Mouse (Mus musculus) thymus, postnatal 4 days (tissue): ENCODE results near the gene Pcca.

Source experiments
- DNase-seq: peaks from one replicate; pipeline ENCODE4 v3.0.0; 2021

The Pcca gene

DNA sequence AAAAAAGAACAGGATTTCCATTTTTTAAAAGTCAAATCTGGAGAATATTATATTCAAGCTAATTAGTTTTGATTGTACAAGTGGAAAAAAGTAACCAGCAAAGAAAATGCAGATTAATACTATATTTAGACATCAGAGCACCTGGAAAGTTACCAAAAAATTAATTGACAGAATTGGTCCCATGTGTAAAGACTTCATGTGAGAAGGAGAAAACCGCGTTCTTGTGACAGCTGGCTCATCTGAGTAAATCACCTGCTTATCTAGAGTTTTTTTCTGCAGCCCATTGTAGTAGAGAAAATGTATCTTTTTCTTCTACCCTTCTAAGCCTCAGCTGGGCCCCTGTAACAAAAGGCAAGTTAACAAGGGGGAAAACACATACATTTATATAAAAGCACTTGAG is 219.2 kb downstream of the Pcca start:
- DNase-seq, result no peak

DNA sequence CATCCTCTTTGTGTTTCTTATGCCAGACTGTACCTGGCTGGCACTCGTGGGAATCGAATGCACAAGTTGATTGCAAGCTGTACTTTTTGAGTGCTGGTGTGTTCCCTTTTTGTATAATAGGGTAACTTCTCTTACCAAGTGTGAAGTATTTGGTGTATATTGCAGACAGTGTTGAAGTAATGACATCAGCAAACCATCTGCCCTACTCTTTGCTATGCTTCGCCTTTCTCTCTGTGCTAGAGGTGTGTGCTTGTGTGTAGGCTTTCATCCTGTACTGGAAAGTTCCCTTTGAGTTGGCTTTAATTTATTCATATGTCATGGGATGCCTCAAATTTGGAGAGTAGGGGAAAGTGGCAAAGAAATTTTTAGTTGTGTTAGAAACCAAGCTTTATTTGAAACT is 220.2 kb downstream of the Pcca start:
- no peak for DNase-seq

DNA sequence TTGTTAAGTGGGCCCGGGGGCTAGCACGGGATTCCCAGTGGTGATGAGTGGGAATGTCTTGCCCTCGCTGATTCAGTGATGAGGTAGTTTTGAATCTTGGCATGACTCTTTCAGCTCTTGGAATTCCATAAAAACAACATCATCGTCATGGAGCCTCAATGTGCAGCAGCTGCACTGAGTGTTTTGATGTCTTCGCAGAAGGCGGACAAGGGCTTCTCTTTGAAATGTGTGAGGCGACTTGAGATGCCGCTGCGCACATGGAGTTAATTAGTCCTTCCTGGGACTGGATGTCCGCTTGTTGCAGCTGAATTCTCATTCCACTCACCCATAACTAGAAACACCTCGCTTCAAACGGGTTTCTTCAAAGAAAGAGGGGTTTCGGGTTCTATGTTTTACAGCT is 221.4 kb downstream of the Pcca start:
- no peak for DNase-seq

DNA sequence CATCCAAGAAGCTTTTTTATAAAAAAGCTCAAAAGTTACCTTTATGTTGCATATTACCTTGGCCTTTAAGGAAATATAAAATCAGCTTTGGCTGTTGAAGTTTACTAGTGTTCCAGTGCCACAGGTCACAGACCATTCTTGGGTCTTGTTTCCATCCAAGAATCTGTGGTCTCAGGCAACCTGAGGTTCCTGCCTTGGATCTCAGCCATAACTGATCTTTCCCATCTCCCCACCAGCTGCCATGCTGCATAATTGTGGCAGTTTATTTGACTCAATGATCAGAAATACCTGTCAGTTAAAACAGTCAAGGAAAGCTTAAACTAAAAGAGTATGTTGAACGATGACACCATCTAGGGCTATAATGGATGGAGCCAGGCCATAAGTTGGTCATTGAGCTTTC is 222.5 kb downstream of the Pcca start:
- no peak for DNase-seq

DNA sequence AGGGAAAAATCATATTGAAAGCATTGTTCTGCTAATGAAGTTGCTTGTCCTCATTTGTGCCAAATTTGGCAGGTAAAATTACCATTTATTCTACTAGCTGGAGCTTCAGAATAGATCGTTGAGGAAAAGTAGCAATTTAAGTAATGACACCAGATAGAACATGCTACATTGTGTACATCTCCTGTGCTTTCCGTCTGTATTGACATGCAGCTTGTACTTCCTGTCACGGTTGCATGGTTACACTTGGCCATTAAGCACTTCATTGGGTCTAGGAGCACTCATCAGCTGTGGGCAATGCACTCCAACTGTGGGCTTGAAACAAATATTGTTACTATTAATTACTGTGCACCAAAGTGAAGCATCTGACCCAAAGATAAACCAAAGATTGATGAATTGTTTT is 225.8 kb downstream of the Pcca start:
- no peak for DNase-seq

- DNase-seq, result no peak
Measured at GRCm38 (mm10) chr14:122760803-122761202, 226.7 kb downstream of the Pcca start.

GRCm38 (mm10) chr14:122762603-122763002 is 228.5 kb downstream of the Pcca start:
- DNase-seq, result no peak

DNA sequence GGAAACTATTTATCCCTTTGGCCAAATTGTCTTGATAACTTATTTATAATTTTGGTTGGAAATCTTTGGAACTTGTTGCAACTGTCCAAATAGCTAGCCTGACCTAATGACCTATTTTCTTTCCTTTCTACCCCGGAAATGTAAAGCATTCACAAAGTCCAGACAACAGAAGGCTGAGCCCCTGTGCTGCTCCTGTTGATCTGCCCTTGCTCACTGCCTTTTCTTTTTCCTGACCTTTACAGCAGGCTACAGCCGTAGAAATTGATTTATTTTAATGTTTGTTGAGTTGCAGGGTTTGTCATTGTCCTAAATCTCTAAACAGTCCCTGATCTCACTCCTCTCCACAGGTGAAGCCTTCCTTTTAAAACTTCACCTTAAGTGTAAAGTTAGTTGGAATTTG is 231.8 kb downstream of the Pcca start:
- no peak for DNase-seq

- no peak for DNase-seq
Measured at GRCm38 (mm10) chr14:122766448-122766847, 232.3 kb downstream of the Pcca start.

DNA sequence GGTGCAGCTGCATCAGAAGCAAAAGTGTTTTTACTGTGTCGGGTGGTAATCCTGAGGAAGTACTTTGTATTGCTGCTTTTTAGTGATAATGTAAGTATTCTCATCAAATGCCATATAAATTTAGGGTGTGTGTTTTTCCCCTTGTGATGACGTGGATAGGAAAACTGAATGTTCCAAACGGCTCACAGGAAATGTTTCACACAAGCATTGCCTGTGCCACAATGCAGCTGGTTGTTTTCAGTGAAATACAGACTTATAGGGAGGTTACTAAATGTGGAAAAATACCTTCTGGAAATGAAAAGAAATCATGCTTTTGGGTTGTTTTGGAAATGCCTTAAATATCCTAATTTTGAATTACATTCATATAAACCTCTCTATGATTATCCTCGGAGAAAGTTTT is 250.6 kb downstream of the Pcca start:
- DNase-seq, result no peak

DNA sequence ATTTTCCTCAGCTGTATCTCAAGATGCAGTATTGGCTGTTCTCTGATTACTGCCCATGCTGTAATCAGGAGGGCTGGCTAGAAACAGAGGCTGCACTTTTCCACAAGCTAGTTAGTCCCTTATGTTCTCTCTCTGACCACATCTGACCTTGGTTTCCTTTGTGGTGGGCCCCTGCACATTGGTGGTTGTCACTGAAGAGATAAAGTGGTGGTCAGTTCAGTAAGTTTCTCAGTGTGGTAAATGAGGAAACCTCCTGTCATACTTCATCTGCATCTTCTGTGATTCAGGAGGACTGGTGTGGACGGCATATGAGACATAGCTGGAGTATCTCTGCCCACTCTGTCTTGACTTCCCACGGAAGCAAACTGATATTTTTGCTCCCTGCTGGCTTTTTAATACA is 254.1 kb downstream of the Pcca start:
- no peak for DNase-seq

- DNase-seq, result no peak
Measured at GRCm38 (mm10) chr14:122790111-122790510, 256.0 kb downstream of the Pcca start.

GRCm38 (mm10) chr14:122793368-122793767 is 259.2 kb downstream of the Pcca start:
- DNase-seq, result no peak

- no peak for DNase-seq
Measured at GRCm38 (mm10) chr14:122800296-122800695, 266.2 kb downstream of the Pcca start.

- no peak for DNase-seq
Measured at GRCm38 (mm10) chr14:122821002-122821401, 286.9 kb downstream of the Pcca start.

GRCm38 (mm10) chr14:122823791-122824190 is 289.7 kb downstream of the Pcca start:
- DNase-seq, result no peak

DNA sequence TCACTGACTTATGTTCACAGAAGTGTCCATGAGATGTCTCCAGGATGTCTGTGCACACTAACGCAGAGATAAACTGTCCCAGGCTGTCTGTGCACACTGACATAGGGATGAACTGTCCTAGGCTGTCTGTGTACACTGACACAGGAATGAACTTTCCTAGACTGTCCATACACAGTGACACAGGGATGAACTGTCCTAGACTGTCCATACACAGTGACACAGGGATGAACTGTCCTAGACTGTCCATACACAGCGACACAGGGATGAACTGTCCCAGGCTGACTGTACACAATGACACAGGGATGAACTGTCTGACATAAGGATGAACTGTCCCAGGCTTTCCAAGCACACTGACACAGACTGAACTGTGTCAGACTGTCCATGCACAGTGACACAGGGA is 291.3 kb downstream of the Pcca start:
- DNase-seq, result no peak

- no peak for DNase-seq
Measured at GRCm38 (mm10) chr14:122830433-122830832, 296.3 kb downstream of the Pcca start.

DNA sequence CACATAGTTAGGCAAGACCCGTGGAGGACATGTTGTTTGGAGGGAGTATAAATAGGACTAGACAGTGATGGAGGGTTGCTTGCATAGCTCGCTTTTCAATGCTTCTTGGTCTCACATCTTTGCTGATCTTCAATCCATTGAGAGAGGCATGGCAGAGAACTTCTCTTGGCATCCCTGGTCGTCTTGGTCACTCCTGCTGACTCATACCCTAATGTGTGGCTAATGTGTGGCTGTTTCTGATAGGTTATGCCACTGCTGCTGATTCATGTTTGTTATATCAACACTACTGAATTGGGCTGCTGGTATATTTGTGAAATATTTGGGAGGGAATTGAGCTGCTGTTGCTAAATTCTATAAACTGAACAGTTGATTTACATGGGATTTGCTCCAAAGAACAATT is 299.5 kb downstream of the Pcca start:
- DNase-seq, result no peak

- DNase-seq, result no peak
Measured at GRCm38 (mm10) chr14:122834753-122835152, 300.6 kb downstream of the Pcca start.

DNA sequence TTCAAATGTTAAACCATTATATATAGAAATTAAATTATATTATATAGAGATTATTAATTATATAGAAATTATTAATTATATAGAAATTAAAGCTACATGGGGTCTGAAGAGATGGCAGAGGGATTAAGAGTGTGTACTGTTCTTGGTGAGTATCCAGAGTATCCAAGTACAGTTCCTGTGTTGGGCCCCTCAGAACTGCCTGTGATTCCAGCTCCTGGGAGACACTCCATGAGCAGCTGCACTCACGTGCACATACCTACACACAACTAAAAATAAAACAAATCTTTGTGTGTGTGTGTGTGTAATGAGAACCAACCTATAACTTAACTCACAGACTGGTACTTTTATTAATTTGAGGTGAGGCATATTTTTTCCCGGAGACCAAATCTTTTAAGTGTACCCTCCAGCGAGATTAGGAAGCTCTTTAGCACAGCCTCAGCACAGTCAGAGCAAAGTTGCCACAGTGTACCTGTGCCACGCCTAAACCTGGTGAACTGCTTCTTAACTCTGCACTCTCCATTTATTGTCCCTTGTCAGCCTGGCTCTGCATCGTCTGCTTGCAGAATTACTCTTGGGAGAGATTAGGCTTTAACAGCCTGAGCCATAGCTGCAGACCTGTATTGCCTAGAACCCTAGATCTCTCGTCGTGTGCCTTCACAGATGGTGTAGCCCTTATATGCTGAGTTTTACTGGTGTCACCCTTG is 301.5 kb downstream of the Pcca start:
- DNase-seq, result no peak

GRCm38 (mm10) chr14:122836221-122836620 is 302.1 kb downstream of the Pcca start:
- DNase-seq, result no peak

DNA sequence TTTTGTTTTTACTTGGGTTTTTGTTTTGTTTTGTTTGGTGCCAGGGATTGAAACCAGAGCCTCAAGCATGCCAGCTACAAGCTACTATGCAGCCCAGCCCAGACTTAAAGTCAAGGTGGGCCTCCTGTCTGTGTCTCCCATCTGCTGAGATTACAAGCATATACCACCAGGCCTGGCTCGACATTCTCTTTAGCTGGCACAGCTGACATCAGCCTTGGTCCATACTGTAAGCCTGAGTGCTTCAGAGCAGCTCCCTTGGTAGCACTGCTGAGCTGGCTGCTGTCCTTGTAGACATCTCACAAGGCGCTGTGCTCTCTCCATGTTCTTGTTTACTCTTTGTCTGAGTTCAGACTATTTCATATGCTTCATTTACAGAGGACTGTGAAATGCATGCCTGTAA is 302.9 kb downstream of the Pcca start:
- DNase-seq, result no peak

DNA sequence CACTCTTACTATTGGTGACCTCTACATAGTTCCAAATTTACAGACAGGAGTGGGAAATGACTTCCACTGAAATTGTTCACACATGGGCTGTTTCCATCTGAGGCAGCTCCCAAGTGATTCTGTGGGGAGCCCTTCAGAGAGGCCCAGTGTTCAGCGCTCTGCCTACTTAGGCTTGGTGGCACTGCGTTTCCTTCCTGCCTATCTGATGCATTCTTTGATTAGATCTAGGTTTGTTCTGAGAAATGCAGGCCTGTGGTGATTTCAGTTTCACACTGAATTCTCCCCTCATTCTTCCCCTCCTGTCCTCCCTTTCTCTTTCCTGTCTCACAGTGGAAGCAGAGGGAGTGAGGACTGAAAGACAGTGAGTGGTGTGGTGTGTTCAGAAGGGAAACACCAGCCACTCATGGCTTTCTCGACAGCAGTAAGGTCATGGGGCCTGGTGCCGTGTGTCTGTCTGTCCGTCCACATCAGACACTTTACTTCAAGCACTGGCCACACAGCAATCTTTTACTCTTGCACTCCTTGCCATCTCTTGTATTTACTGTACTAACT is 318.5 kb downstream of the Pcca start:
- peak; percentile 39 for DNase-seq

DNA sequence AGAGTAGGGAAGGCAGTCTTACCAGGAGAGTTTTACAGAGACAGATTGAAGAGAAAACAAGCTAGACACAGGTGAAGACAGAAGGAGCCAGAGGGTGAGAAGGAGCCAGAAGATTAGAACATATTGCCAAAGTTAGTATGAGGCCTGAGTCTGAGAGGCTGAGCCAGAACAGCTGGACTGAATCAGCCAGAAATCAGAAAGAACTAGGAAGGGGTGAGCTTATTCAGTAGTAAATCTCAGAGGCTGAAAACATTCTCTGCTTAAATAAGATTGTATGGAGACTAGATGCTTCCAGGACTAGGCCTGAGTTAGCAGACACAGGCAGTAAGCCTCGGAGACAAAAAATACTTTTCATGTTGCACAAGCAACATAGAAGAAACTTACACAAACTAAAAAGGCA is 325.7 kb downstream of the Pcca start:
- DNase-seq, result no peak
